Mouse (Mus musculus): Measurements from ENCODE around the gene Gm28230. TPM values are rescaled to one million over a fixed set of nuclear protein-coding genes. Genes with fewer than 3 reads are reported as not detected.
A peak's percentile ranks its signal among the peaks of the same experiment; 100 is the strongest.

Gm28230 gene
- not detected for total RNA-seq (2021)
- long read RNA-seq, experiment 1 = 0 reads
- long read RNA-seq, experiment 2 = 0 reads

- DNase-seq (ENCODE audit: low spot score in 2 of 2) = no peak
Observed at GRCm38 (mm10) chr2:74726551-74726950, at the start of gene Gm28230. Gene Gm28230 (plus strand): TSS chr2:74726728.

GRCm38 (mm10) chr2:74677106-74677505 is 49.4 kb upstream of the Gm28230 start:
- no peak for DNase-seq (ENCODE audit: low spot score in 2 of 2)

- no peak for DNase-seq (ENCODE audit: low spot score in 2 of 2)
Observed at GRCm38 (mm10) chr2:74678891-74679595, 47.5 kb upstream of the Gm28230 start, which contains the start of gene Hoxd11. Gene Hoxd11 (plus strand): TSS chr2:74679557.

- no peak for DNase-seq (ENCODE audit: low spot score in 2 of 2)
Observed at GRCm38 (mm10) chr2:74679596-74679971, 46.9 kb upstream of the Gm28230 start.

GRCm38 (mm10) chr2:74679980-74680379 is 46.5 kb upstream of the Gm28230 start:
- no peak for DNase-seq (ENCODE audit: low spot score in 2 of 2)

- no peak for DNase-seq (ENCODE audit: low spot score in 2 of 2)
Observed at GRCm38 (mm10) chr2:74680561-74681398, 45.7 kb upstream of the Gm28230 start.

GRCm38 (mm10) chr2:74681594-74682531 is 44.7 kb upstream of the Gm28230 start:
- no peak for DNase-seq (ENCODE audit: low spot score in 2 of 2)

GRCm38 (mm10) chr2:74682796-74683195 is 43.7 kb upstream of the Gm28230 start:
- DNase-seq (ENCODE audit: low spot score in 2 of 2) = no peak

- DNase-seq (ENCODE audit: low spot score in 2 of 2) = no peak
Observed at GRCm38 (mm10) chr2:74683471-74683951, 43.0 kb upstream of the Gm28230 start.

- DNase-seq (ENCODE audit: low spot score in 2 of 2) = no peak
Observed at GRCm38 (mm10) chr2:74684106-74684505, 42.4 kb upstream of the Gm28230 start.

GRCm38 (mm10) chr2:74685059-74685603 is 41.4 kb upstream of the Gm28230 start:
- no peak for DNase-seq (ENCODE audit: low spot score in 2 of 2)

- DNase-seq (ENCODE audit: low spot score in 2 of 2) = peak; percentile 51 to 58
Observed at GRCm38 (mm10) chr2:74686301-74686987, 40.1 kb upstream of the Gm28230 start.

GRCm38 (mm10) chr2:74686988-74687697 is 39.4 kb upstream of the Gm28230 start:
- DNase-seq (ENCODE audit: low spot score in 2 of 2) = no peak

GRCm38 (mm10) chr2:74687698-74688555 is 38.6 kb upstream of the Gm28230 start:
- DNase-seq (ENCODE audit: low spot score in 2 of 2) = no peak

GRCm38 (mm10) chr2:74688795-74689573 is 37.5 kb upstream of the Gm28230 start:
- DNase-seq (ENCODE audit: low spot score in 2 of 2) = no peak

- DNase-seq (ENCODE audit: low spot score in 2 of 2) = no peak
Observed at GRCm38 (mm10) chr2:74689574-74690337, 36.8 kb upstream of the Gm28230 start.

GRCm38 (mm10) chr2:74690338-74690716 is 36.2 kb upstream of the Gm28230 start:
- no peak for DNase-seq (ENCODE audit: low spot score in 2 of 2)

All from left cerebral cortex, adult 18-20 months (tissue).